Mouse (Mus musculus): ENCODE results near the gene Slc16a3. TPM values are rescaled to one million over a fixed set of nuclear protein-coding genes. Genes with fewer than 3 reads are reported as not detected.

Gene Slc16a3
- 164 and 206 TPM in 2 replicates for polyA plus RNA-seq (2015; fragmentation: Nextera tagmentation; extraction: Ambion mirVana)

DNA sequence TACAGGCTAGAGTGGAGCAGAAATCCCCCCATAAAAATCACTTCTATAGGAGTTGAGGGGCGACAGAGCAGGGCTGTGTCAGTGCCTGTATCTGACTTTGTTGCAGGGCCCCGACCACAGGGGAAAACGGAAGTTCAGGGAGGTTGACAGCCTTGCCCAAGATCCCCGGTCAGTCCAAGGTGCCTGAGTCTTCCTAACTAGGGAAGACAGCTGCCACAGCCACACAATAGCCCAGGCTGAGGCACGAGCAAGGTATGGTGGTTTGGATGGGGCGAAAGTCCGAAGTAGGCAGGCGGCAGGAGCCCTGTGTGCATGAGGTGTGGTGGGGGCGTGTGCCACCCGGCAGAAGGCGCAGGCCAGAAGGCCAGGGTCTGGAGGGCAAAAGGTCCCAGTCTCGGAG, at the start of gene Slc16a3:
Gene Slc16a3 (plus strand): TSS at position 153 of the 400 bp plus-strand sequence.
- 17% methylated on average over 12 of the region's 12 CpGs for WGBS
- no peaks in the 10 kb centered on the region for H3K27me3 ChIP-seq (ENCODE audit: control insufficient read depth, insufficient read depth, low read length)
- peak within 1 kb of the TSS; percentile 81 for H3K9ac ChIP-seq (ENCODE audit: low read length)
- H3K4me1 ChIP-seq (ENCODE audit: control insufficient read depth, insufficient read depth, low read length): peaks cover 29% of the 10 kb centered on the region
- H3K27ac ChIP-seq (ENCODE audit: low read length): peak within 1 kb of the TSS; percentile 86
- no peaks in the 10 kb centered on the region for H3K36me3 ChIP-seq (ENCODE audit: control insufficient read depth, insufficient read depth)
- H3K4me3 ChIP-seq (ENCODE audit: low read length): peak within 1 kb of the TSS; percentile 66
- no peaks in the 10 kb centered on the region for H3K9me3 ChIP-seq (replicated peaks; ENCODE audit: control insufficient read depth, low read length)
- ATAC-seq (replicated peaks; ENCODE audit: extremely low read depth, insufficient read depth, low FRiP score): no peak
- peak within 1 kb of the TSS; percentile 70 for H3K4me2 ChIP-seq (ENCODE audit: low read depth, low read length)

DNA sequence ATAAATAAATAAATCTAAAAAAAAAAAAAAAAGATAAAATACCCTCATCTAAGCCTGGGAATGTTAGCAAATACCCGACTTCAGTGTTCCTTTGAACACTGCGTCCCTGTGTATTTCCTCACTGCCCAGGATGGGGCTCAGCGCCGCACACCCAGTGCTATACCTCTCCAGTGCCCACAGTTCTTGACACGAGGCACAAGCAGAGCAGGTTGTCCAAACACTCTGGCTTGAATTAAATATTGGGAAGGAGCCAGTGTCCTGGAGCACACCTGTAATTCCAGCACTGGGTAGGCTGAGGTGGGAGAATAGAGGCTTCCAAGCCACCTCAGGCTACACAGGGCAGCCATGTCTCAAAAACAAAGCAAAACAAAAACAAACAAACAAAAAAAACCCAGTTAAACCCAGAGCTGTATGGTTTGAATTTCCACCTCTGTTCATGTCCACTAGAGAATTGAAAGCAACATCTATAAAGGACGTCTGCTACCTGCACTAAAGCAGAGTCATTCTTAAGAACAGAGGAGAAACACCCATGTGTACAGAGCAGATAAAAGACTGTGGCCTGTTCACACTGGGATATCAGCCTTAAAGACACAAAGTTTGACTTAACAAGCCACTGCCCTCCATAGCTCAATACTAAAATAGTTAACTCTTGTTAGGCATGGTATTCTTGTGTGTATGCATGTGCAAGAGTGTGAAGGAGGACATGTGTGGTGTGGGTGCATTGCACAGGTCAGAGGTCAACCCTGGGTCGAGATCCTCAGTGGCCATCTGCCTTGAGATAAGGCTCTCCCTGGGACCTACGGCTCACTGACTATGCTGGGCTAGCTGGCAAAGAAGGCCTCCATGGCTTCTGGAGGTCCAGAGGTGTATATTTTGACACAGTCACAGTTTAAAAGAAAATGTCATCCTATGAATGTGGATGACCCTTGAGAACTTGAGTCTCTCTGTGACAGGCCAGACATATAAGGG, 47.7 kb upstream of the Slc16a3 start:
- H3K9ac ChIP-seq (ENCODE audit: low read length): no peak overlapping the region
- H3K4me2 ChIP-seq (ENCODE audit: low read depth, low read length): no peak overlapping the region
- H3K27ac ChIP-seq (ENCODE audit: low read length): no peak overlapping the region

GRCm38 (mm10) chr11:120901729-120902486, 46.4 kb upstream of the Slc16a3 start:
- Histone ChIP-seq H3K27ac (ENCODE audit: low read length) (no peak overlapping the region), H3K4me2 (ENCODE audit: low read depth, low read length) (no peak overlapping the region), H3K4me1 (ENCODE audit: control insufficient read depth, insufficient read depth, low read length) (no peaks in the 10 kb centered on the region), H3K9ac (ENCODE audit: low read length) (no peak overlapping the region), H3K36me3 (ENCODE audit: control insufficient read depth, insufficient read depth) (peaks cover 2% of the 10 kb centered on the region; the same call in 1 of the 2 replicates), H3K9me3 (replicated peaks; ENCODE audit: control insufficient read depth, low read length) (no peaks in the 10 kb centered on the region), H3K4me3 (ENCODE audit: low read length) (no peak overlapping the region), H3K27me3 (ENCODE audit: control insufficient read depth, insufficient read depth, low read length) (no peaks in the 10 kb centered on the region)
- 76% methylated on average over 21 of the region's 21 CpGs for whole genome bisulfite sequencing
- no peak for ATAC-seq (replicated peaks; ENCODE audit: extremely low read depth, insufficient read depth, low FRiP score)

More for the DNA sequence above, 47.7 kb upstream of the Slc16a3 start:
- WGBS: 81% methylated on average over 8 of the region's 8 CpGs
- Histone ChIP-seq H3K4me1 (ENCODE audit: control insufficient read depth, insufficient read depth, low read length) (no peaks in the 10 kb centered on the region), H3K27me3 (ENCODE audit: control insufficient read depth, insufficient read depth, low read length) (no peaks in the 10 kb centered on the region), H3K4me3 (ENCODE audit: low read length) (no peak overlapping the region), H3K36me3 (ENCODE audit: control insufficient read depth, insufficient read depth) (peaks cover 7% of the 10 kb centered on the region), H3K9me3 (replicated peaks; ENCODE audit: control insufficient read depth, low read length) (no peaks in the 10 kb centered on the region)
- no peak for ATAC-seq (replicated peaks; ENCODE audit: extremely low read depth, insufficient read depth, low FRiP score)

DNA sequence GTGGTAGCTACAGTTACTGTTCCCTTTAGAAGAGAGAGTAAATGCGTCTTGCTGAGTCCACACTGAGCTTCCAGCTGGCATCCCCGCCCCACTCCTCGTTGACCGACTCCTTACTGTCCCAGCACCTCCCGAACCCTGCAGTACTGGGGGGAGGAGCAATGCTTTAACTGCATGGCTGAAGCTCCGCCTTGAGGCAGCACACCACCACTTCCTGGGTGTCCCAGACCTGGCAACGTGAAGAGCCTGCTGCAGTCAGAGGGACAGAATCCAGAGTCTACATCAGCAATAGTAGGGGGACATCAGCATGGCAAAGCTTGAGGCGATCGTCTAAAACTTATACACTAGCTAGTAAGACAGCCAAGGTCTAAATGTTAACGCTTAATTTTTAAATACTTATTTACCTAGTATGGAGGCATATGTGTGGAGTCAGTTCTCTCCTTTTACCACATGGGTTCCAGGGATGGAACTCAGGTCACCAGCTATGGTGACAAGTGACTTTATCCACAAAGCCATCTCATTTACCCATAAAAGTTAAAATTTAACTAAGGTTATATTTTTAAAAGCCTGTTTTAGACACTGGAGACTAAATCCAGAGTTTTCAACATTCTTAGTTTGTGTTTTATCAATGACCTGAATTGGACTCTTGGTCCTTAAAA, 45.7 kb upstream of the Slc16a3 start:
- no peak overlapping the region for H3K4me2 ChIP-seq (ENCODE audit: low read depth, low read length)
- no peaks in the 10 kb centered on the region for H3K9me3 ChIP-seq (replicated peaks; ENCODE audit: control insufficient read depth, low read length)
- 54% methylated on average over 10 of the region's 10 CpGs for WGBS
- H3K27me3 ChIP-seq (ENCODE audit: control insufficient read depth, insufficient read depth, low read length): no peaks in the 10 kb centered on the region
- ATAC-seq (replicated peaks; ENCODE audit: extremely low read depth, insufficient read depth, low FRiP score): no peak
- no peak overlapping the region for H3K4me3 ChIP-seq (ENCODE audit: low read length)
- no peak overlapping the region for H3K9ac ChIP-seq (ENCODE audit: low read length)
- no peaks in the 10 kb centered on the region for H3K4me1 ChIP-seq (ENCODE audit: control insufficient read depth, insufficient read depth, low read length)
- H3K27ac ChIP-seq (ENCODE audit: low read length): no peak overlapping the region
- no peaks in the 10 kb centered on the region; the same call in 1 of the 2 replicates for H3K36me3 ChIP-seq (ENCODE audit: control insufficient read depth, insufficient read depth)

GRCm38 (mm10) chr11:120903159-120903850, 45.0 kb upstream of the Slc16a3 start:
- Histone ChIP-seq H3K36me3 (ENCODE audit: control insufficient read depth, insufficient read depth) (no peaks in the 10 kb centered on the region), H3K4me3 (ENCODE audit: low read length) (no peak overlapping the region), H3K27ac (ENCODE audit: low read length) (no peak overlapping the region), H3K4me2 (ENCODE audit: low read depth, low read length) (no peak overlapping the region), H3K4me1 (ENCODE audit: control insufficient read depth, insufficient read depth, low read length) (no peaks in the 10 kb centered on the region), H3K27me3 (ENCODE audit: control insufficient read depth, insufficient read depth, low read length) (no peaks in the 10 kb centered on the region), H3K9me3 (replicated peaks; ENCODE audit: control insufficient read depth, low read length) (no peaks in the 10 kb centered on the region), H3K9ac (ENCODE audit: low read length) (no peak overlapping the region; the same call in 1 of the 2 replicates)
- ATAC-seq (replicated peaks; ENCODE audit: extremely low read depth, insufficient read depth, low FRiP score): no peak
- 73% methylated on average over 24 of the region's 24 CpGs for WGBS

GRCm38 (mm10) chr11:120904561-120904960, 43.7 kb upstream of the Slc16a3 start:
- no peak for ATAC-seq (replicated peaks; ENCODE audit: extremely low read depth, insufficient read depth, low FRiP score)
- H3K9ac ChIP-seq (ENCODE audit: low read length): 0 out of 2 replicates have a peak overlapping the region, but pooled peaks have one; percentile 29
- H3K36me3 ChIP-seq (ENCODE audit: control insufficient read depth, insufficient read depth): no peaks in the 10 kb centered on the region
- WGBS: 91% methylated on average over 3 of the region's 3 CpGs
- no peak overlapping the region for H3K4me3 ChIP-seq (ENCODE audit: low read length)
- H3K27ac ChIP-seq (ENCODE audit: low read length): no peak overlapping the region
- H3K4me2 ChIP-seq (ENCODE audit: low read depth, low read length): no peak overlapping the region
- H3K4me1 ChIP-seq (ENCODE audit: control insufficient read depth, insufficient read depth, low read length): no peaks in the 10 kb centered on the region
- no peaks in the 10 kb centered on the region for H3K27me3 ChIP-seq (ENCODE audit: control insufficient read depth, insufficient read depth, low read length)
- no peaks in the 10 kb centered on the region for H3K9me3 ChIP-seq (replicated peaks; ENCODE audit: control insufficient read depth, low read length)

DNA sequence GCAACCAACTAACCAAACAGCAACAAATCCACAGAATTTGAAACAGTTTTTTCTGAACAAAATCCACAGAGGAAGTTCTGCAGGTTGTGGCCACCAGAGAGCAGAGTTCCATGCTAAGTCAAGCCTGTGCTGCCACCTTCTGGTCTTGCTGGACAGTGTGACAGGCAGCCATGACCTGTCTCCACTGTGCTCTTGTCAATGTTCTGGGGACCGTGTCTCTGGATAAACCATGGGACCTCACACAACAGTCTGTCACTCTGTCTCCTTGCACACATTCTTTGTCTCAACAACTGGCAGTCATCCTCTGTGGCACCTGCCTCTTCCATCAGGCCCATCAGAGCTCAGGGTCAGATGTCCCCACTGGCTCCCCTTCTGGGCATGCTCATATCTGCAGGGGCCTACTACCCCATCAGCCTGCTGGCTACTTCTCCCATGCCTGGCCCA, 42.8 kb upstream of the Slc16a3 start:
- Histone ChIP-seq H3K9ac (ENCODE audit: low read length) (no peak overlapping the region), H3K4me2 (ENCODE audit: low read depth, low read length) (no peak overlapping the region), H3K4me1 (ENCODE audit: control insufficient read depth, insufficient read depth, low read length) (no peaks in the 10 kb centered on the region), H3K4me3 (ENCODE audit: low read length) (no peak overlapping the region), H3K27me3 (ENCODE audit: control insufficient read depth, insufficient read depth, low read length) (no peaks in the 10 kb centered on the region), H3K36me3 (ENCODE audit: control insufficient read depth, insufficient read depth) (no peaks in the 10 kb centered on the region), H3K9me3 (replicated peaks; ENCODE audit: control insufficient read depth, low read length) (no peaks in the 10 kb centered on the region), H3K27ac (ENCODE audit: low read length) (no peak overlapping the region)
- ATAC-seq (replicated peaks; ENCODE audit: extremely low read depth, insufficient read depth, low FRiP score): peak; percentile 73; the same call in 1 of the 2 replicates
- 22% methylated on average over 1 of the region's 1 CpGs for WGBS

- no peak for ATAC-seq (replicated peaks; ENCODE audit: extremely low read depth, insufficient read depth, low FRiP score)
- Histone ChIP-seq H3K36me3 (ENCODE audit: control insufficient read depth, insufficient read depth) (peaks cover 9% of the 10 kb centered on the region), H3K4me3 (ENCODE audit: low read length) (no peak overlapping the region), H3K9me3 (replicated peaks; ENCODE audit: control insufficient read depth, low read length) (no peaks in the 10 kb centered on the region), H3K27ac (ENCODE audit: low read length) (no peak overlapping the region), H3K4me2 (ENCODE audit: low read depth, low read length) (no peak overlapping the region), H3K4me1 (ENCODE audit: control insufficient read depth, insufficient read depth, low read length) (no peaks in the 10 kb centered on the region), H3K27me3 (ENCODE audit: control insufficient read depth, insufficient read depth, low read length) (no peaks in the 10 kb centered on the region), H3K9ac (ENCODE audit: low read length) (no peak overlapping the region)
- 93% methylated on average over 4 of the region's 4 CpGs for WGBS
Observed at GRCm38 (mm10) chr11:120913796-120914195, 34.5 kb upstream of the Slc16a3 start.
